Mouse (Mus musculus): ENCODE measurements at regions not wholly inside any gene's neighbourhood (a gene's known extent, or its start where the extent isn't known, plus 50 kb on each side); places are given as distances from the start of the nearest gene placed in this dataset.

- TF ChIP-seq CTCF (IDR thresholded peaks at IDR 0.05; ENCODE audit: borderline replicate concordance, insufficient read depth, low read depth, low read length): no peak
- no peak for TF ChIP-seq POLR2A (IDR thresholded peaks at IDR 0.05; ENCODE audit: borderline replicate concordance, insufficient read depth, low read length)
These were observed 137.8 kb upstream of the Mad2l1 start for GRCm38 (mm10) chr6:66397411-66397810.
